Mouse (Mus musculus) G1E (cell line): Measurements from ENCODE around the gene Ntrk3. TPM values are rescaled to one million over a fixed set of nuclear protein-coding genes. Genes with fewer than 3 reads are reported as not detected.

ENCODE experiments used
- ATAC-seq: 2 replicates; pipeline ENCODE4 v1.8.0; 2016; ENCODE audit warnings: mild to moderate bottlenecking; ENCODE audit not compliant: insufficient number of reproducible peaks, poor library complexity, low FRiP score, severe bottlenecking; ENCODE audit errors: extremely low read depth
- DNase-seq: peaks from one replicate; pipeline ENCODE4 v3.0.0; 2012; ENCODE audit warnings: low spot score
- H3K27me3 ChIP-seq: 2 replicates; pipeline ENCODE4 v1.6.1; 2012; ENCODE audit warnings: mild to moderate bottlenecking, low read length, inconsistent platforms; ENCODE audit not compliant: insufficient read depth
- H3K36me3 ChIP-seq: replicated peaks from 2 replicates; pipeline ENCODE3; 2012; ENCODE audit warnings: mild to moderate bottlenecking, inconsistent platforms
- H3K4me1 ChIP-seq: 2 replicates; pipeline ENCODE4 v1.6.1; 2012; ENCODE audit warnings: low read depth, low read length, inconsistent platforms, mixed read lengths; ENCODE audit not compliant: insufficient read depth
- H3K4me3 ChIP-seq: 2 replicates; pipeline ENCODE4 v1.5.1; 2012; ENCODE audit warnings: low read depth, mild to moderate bottlenecking, inconsistent platforms, low read length, moderate library complexity, mixed read lengths
- H3K9me3 ChIP-seq: replicated peaks from 2 replicates; pipeline ENCODE4 v1.6.1; 2012; ENCODE audit warnings: inconsistent platforms
- CTCF ChIP-seq: IDR thresholded peaks from 2 replicates; pipeline ENCODE4 v1.5.1; 2012; ENCODE audit warnings: low read depth, low read length, inconsistent platforms, mixed read lengths
- GATA1 ChIP-seq: IDR thresholded peaks from 2 replicates; pipeline ENCODE4 v1.6.1; 2012; ENCODE audit warnings: borderline replicate concordance, low read length, inconsistent platforms, mixed read lengths
- GATA2 ChIP-seq: IDR thresholded peaks from 2 replicates; pipeline ENCODE4 v1.6.1; 2012; ENCODE audit warnings: low read depth, low read length, inconsistent platforms, borderline replicate concordance
- POLR2AphosphoS5 ChIP-seq: IDR thresholded peaks from 2 replicates; pipeline ENCODE4 v1.6.1; 2012; ENCODE audit warnings: low read depth, low read length, inconsistent platforms; ENCODE audit not compliant: insufficient replicate concordance
- TAL1 ChIP-seq: conservative IDR thresholded peaks from 2 replicates; pipeline ENCODE4 v1.6.1; 2012; ENCODE audit warnings: low read depth, low read length, inconsistent platforms, mixed read lengths
- polyA plus RNA-seq: library from polyadenylated mRNA; stranded (reverse); fragments of >175 nt; gene quantifications from 2 replicates; pipeline ENCODE4 v1.2.3, GENCODE M21; 2012
- total RNA-seq, 2 experiments: library from RNA; stranded (forward) in 1 of 2; stranded (reverse) in 1 of 2; fragments of 200-1000 nt in 1 of 2; fragments of >200 nt in 1 of 2; fragmentation: Nextera tagmentation in 1 of 2; gene quantifications; 2 replicates each; pipeline ENCODE4 v1.2.3; 2014 to 2017

The Ntrk3 gene
- total RNA-seq (2014; fragmentation: Nextera tagmentation): not detected in 2 replicates
- total RNA-seq (2017): 0.12 and 0.27 TPM in 2 replicates
- not detected in 2 replicates for polyA plus RNA-seq

- Histone ChIP-seq H3K9me3 (no peaks in the 10 kb centered on the region), H3K4me1 (no peaks in the 10 kb centered on the region), H3K4me3 (no peak within 1 kb of the TSS), H3K36me3 (no peaks in the 10 kb centered on the region), H3K27me3 (0 out of 2 replicates have a peak, but pooled peaks cover 3% of the 10 kb centered on the region)
- ATAC-seq (no peak), DNase-seq (no peak)
- no peak for TF ChIP-seq GATA1
Observed at GRCm38 (mm10) chr7:78737614-78738210, at the start of gene Ntrk3. Ntrk3 (minus strand) TSS chr7:78738012.

DNA sequence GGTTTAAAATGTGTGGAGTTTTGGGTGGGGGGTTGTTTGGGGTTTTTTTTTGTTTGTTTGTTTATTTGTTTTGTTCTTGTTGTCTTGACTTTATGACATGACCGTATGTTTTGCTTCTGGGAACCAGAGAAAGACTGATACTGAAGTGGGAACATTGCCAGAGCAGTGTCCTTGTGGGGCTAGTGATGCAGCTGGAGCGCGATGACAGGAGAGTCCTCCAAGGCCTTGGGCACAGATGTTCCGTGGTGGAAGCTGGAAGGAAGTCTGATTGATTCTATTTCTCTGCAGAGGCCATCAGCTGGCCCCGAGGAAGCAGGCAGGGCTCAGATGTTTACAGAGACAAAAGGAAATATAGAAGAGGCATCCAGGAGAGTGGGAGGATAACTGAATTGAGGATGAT is 48.1 kb upstream of the Ntrk3 start:
- Histone ChIP-seq H3K4me1 (peaks cover 46% of the 10 kb centered on the region), H3K9me3 (no peaks in the 10 kb centered on the region), H3K36me3 (peaks cover 69% of the 10 kb centered on the region), H3K4me3 (no peak overlapping the region), H3K27me3 (no peaks in the 10 kb centered on the region)
- TF ChIP-seq CTCF: no peak
- no peak for TF ChIP-seq GATA2
- TF ChIP-seq TAL1: no peak
- no peak for TF ChIP-seq POLR2AphosphoS5
- no peak for TF ChIP-seq GATA1
- DNase-seq (no peak), ATAC-seq (no peak)

DNA sequence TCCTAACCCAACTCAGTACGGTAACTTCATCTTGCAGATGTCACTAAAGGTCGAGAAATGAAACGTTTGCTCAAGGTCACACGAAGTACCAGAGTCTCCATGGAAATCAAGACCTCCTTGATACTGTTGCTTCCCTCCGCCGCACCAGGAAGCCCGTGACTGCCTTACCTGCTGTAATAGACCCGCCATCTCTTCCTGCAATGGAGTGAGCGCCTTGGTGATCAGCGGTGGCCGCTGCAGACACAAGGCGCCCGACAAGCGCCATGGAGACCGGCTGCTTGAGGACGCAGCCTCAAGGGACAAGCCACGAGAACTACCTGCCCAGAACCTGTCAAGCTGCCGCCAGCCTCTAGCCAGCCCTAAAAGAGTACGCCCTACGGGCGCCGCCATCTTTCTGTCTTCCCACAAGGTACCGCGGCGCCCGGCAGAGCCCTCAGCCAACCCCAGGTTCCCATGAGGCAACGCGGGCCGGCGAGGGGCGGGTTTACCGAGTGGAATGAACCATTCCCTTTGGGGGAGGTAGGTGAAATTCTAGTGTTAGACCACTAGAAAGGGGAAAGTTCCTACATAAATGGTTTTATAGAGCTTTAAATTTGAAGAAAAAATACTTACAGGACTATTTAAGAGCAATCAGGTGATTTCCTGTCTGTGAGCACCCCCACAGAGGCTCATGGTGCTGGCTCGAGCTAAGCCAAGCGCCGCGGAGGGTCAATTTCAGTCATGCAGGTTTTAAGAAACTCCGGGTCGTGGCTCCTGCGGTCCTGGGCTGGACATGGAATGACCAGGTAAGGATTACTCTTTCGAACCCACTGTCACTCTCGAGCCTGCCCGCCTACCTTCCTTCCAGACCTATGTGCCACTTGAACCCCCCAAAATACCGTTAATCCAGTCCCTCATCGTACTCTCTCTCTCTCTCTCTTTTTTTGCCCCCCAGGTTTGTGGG is 45.1 kb upstream of the Ntrk3 start, which contains the start of the genes Mrps11 and Mrpl46:
Gene Mrps11 (plus strand): TSS at position 481 of the 943 bp plus-strand sequence.
Gene Mrpl46 (minus strand): TSS at position 893 of the 943 bp plus-strand sequence.
- Histone ChIP-seq H3K9me3 (no peaks in the 10 kb centered on the region), H3K4me3 (peak within 1 kb of the TSS; percentile 93), H3K27me3 (no peaks in the 10 kb centered on the region), H3K36me3 (peaks cover 70% of the 10 kb centered on the region), H3K4me1 (peaks cover 39% of the 10 kb centered on the region)
- peak; percentile 93 for ATAC-seq
- TF ChIP-seq POLR2AphosphoS5 (no peak), GATA1 (no peak), TAL1 (no peak), CTCF (no peak), GATA2 (no peak)
- peak; percentile 85 for DNase-seq

DNA sequence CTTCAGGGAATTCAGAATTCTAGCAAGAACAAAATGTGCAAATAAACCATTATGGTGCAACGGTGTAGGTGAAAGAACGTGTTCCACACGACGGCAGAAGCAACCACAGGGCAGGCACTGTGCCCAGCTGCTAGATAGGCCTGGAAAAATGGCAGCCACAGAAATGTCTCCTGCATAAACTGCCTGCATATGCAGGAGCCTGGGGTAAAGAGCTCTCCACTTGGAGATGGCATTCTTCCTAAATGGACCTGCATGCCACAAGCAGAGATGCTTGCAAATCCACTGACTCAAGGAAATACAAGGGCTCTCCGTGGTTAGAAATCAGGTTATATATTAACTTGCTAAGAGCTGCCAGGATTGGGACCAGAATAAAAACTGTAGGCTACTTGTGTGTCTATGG is 40.9 kb upstream of the Ntrk3 start:
- no peak for TF ChIP-seq CTCF
- TF ChIP-seq POLR2AphosphoS5: no peak
- no peak for TF ChIP-seq GATA1
- no peak for TF ChIP-seq TAL1
- TF ChIP-seq GATA2: no peak
- Histone ChIP-seq H3K4me3 (no peak overlapping the region), H3K36me3 (peaks cover 75% of the 10 kb centered on the region)

GRCm38 (mm10) chr7:78770936-78771335 is 33.1 kb upstream of the Ntrk3 start:
- Histone ChIP-seq H3K9me3 (no peaks in the 10 kb centered on the region), H3K4me3 (no peak overlapping the region), H3K4me1 (peaks cover 2% of the 10 kb centered on the region; the same call in 1 of the 2 replicates), H3K36me3 (peaks cover 36% of the 10 kb centered on the region), H3K27me3 (no peaks in the 10 kb centered on the region)
- DNase-seq (no peak), ATAC-seq (no peak)
- TF ChIP-seq CTCF: no peak
- no peak for TF ChIP-seq GATA2
- no peak for TF ChIP-seq GATA1
- TF ChIP-seq TAL1: no peak
- TF ChIP-seq POLR2AphosphoS5: no peak

More for the DNA sequence above, 40.9 kb upstream of the Ntrk3 start:
- no peak for DNase-seq
- H3K9me3 ChIP-seq: no peaks in the 10 kb centered on the region
- H3K4me1 ChIP-seq: peaks cover 14% of the 10 kb centered on the region
- ATAC-seq: no peak
- no peaks in the 10 kb centered on the region for H3K27me3 ChIP-seq

DNA sequence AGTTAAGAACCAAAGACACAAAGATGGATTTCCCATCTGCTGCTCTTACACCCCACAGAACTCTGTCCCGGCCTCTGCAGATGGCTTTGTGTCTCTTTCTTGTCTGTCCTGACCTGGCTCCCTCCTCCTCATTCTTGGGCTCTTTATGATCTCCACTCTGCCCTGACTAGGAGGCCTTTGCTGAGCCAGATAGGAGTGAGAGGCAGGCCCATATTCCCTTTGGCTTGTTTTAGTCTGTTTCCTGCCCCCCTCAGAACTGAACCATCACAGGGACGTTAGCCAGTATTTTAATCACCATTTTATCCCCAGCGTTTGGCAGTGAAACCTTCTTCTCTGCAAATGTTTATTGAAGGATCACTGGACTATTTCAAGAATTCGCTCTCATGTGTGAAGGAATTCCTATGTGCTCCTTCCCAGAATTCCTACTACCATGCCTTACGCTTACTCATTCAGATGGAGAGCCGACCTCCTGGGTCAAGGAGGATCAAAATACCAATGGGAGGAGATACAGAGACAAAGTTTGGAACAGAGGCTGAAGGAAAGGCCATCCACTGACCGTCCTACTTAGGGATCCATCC is 31.4 kb upstream of the Ntrk3 start:
- no peak for ATAC-seq
- no peaks in the 10 kb centered on the region for H3K9me3 ChIP-seq
- DNase-seq: no peak
- H3K4me3 ChIP-seq: no peak overlapping the region
- no peak for TF ChIP-seq CTCF
- TF ChIP-seq GATA1: no peak
- no peak for TF ChIP-seq TAL1
- no peak for TF ChIP-seq GATA2
- TF ChIP-seq POLR2AphosphoS5: no peak
- H3K27me3 ChIP-seq: peaks cover 7% of the 10 kb centered on the region
- H3K36me3 ChIP-seq: peaks cover 18% of the 10 kb centered on the region
- peaks cover 2% of the 10 kb centered on the region; the same call in 1 of the 2 replicates for H3K4me1 ChIP-seq
